13 mouse cellular contexts compared by ENCODE assay signal in the genomic region with DNA sequence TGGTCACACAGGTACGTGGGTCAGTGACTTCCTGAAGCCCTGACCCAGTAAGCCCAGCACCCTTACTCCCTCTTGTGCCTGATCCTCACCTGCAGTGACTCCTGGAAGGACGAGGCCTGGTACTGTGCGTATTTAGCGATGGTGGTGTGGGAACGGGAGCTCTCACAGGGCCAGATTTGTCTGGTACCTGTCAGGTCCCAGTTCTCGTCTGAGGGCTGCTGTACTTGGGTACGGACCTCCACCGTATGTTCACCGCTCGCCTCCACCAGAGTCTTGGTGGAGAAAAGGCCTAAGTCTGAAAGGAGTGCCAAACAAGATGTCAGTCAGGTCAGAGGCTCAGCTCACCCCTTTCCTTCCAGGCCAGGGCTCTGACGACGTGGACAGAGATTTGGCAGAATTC. TPM values are rescaled to one million over a fixed set of nuclear protein-coding genes. Genes with fewer than 3 reads are reported as not detected.
A peak's percentile ranks its signal among the peaks of the same experiment; 100 is the strongest.
DNase-seq lines count a peak whose midpoint lies in the region; ATAC-seq lines count a peak whose summit lies in the region.
"Had no signal": no experiment of that assay in that cellular context is flagged by ENCODE, and none has a peak within 500 bp of the region (broad histone marks: within the 10 kb centered on the region; RNA-seq: fewer than 3 reads in every experiment).

No protein-coding gene starts in this region.

- peak overlapping the region; percentile 11; the same call in 1 of the 2 replicates for H3K4me3 ChIP-seq in hindbrain, embryonic 10.5 days
- H3K4me3 ChIP-seq in hindbrain, embryonic 14.5 days (replicated peaks; ENCODE audit: low read length) = no peak overlapping the region
- H3K4me3 ChIP-seq in neural tube, embryonic 12.5 days = no peak overlapping the region
- H3K4me3 ChIP-seq: embryonic facial prominence, embryonic 13.5 days had no signal

- no peak overlapping the region for H3K27ac ChIP-seq in hindbrain, embryonic 10.5 days
- H3K27ac ChIP-seq in hindbrain, embryonic 14.5 days = no peak overlapping the region
- no peak overlapping the region for H3K27ac ChIP-seq in neural tube, embryonic 12.5 days
- H3K27ac ChIP-seq: embryonic facial prominence, embryonic 13.5 days; macrophage had no signal

- H3K4me1 ChIP-seq in hindbrain, embryonic 10.5 days (replicated peaks) = peaks cover 51% of the 10 kb centered on the region
- H3K4me1 ChIP-seq in hindbrain, embryonic 14.5 days (replicated peaks; ENCODE audit: control insufficient read depth, insufficient read depth, low read length) = peaks cover under 1% of the 10 kb centered on the region; the same call in 1 of the 2 replicates
- peaks cover 28% of the 10 kb centered on the region for H3K4me1 ChIP-seq in neural tube, embryonic 12.5 days

- no peaks in the 10 kb centered on the region for H3K9me3 ChIP-seq in hindbrain, embryonic 10.5 days
- H3K9me3 ChIP-seq in hindbrain, embryonic 14.5 days (ENCODE audit: control insufficient read depth, low read length) = no peaks in the 10 kb centered on the region
- no peaks in the 10 kb centered on the region for H3K9me3 ChIP-seq in neural tube, embryonic 12.5 days
- H3K9me3 ChIP-seq: embryonic facial prominence, embryonic 13.5 days had no signal

- no peak for ATAC-seq in hindbrain, embryonic 14.5 days (ENCODE audit: low FRiP score)
- 0 out of 2 replicates have a peak, but pooled peaks have one; percentile 2 for ATAC-seq in neural tube, embryonic 12.5 days (ENCODE audit: low FRiP score, low read depth)

- H3K9ac ChIP-seq in hindbrain, embryonic 14.5 days = no peak overlapping the region
- no peak overlapping the region for H3K9ac ChIP-seq in neural tube, embryonic 12.5 days
- H3K9ac ChIP-seq: embryonic facial prominence, embryonic 13.5 days; lung, embryonic 14.5 days had no signal

- peak; percentile 28 for DNase-seq in cerebellum, adult 8-10 months
- DNase-seq in cerebellum, postnatal 4 days (ENCODE audit: low spot score in 2 of 2) = no peak
- DNase-seq in hindbrain, embryonic 10.5 days (ENCODE audit: low spot score) = no peak
- DNase-seq in hindbrain, embryonic 14.5 days (ENCODE audit: low spot score) = no peak
- no peak for DNase-seq in neural tube, embryonic 10.5 days (ENCODE audit: extremely low spot score, low spot score)
- DNase-seq in naive thymus-derived CD4-positive, alpha-beta T cell, adult 2 months (ENCODE audit: low read depth) = peak; percentile 43
- no peak for DNase-seq in MN1 (ENCODE audit: low spot score)
- DNase-seq: adrenal gland, adult 8-10 months; right cerebral cortex, adult 18-20 months had no signal

- peaks cover 86% of the 10 kb centered on the region for H3K36me3 ChIP-seq in hindbrain, embryonic 10.5 days
- peaks cover 99% of the 10 kb centered on the region for H3K36me3 ChIP-seq in hindbrain, embryonic 14.5 days (replicated peaks; ENCODE audit: control insufficient read depth, insufficient read depth)
- H3K36me3 ChIP-seq in neural tube, embryonic 12.5 days = peaks cover 81% of the 10 kb centered on the region

- peaks cover 32% of the 10 kb centered on the region for H3K27me3 ChIP-seq in hindbrain, embryonic 10.5 days (ENCODE audit: insufficient read depth, poor library complexity, severe bottlenecking)
- 0 out of 2 replicates have a peak, but pooled peaks cover 7% of the 10 kb centered on the region for H3K27me3 ChIP-seq in hindbrain, embryonic 14.5 days (ENCODE audit: control insufficient read depth, insufficient read depth, low read length)
- H3K27me3 ChIP-seq in neural tube, embryonic 12.5 days (replicated peaks) = peaks cover 17% of the 10 kb centered on the region

- WGBS in hindbrain, embryonic 10.5 days = 87% methylated on average over 12 of the region's 12 CpGs
- WGBS in hindbrain, embryonic 14.5 days = 89% methylated on average over 12 of the region's 12 CpGs
- 86% methylated on average over 12 of the region's 12 CpGs for WGBS in neural tube, embryonic 12.5 days

- no peak overlapping the region for H3K4me2 ChIP-seq in hindbrain, embryonic 14.5 days (replicated peaks)
- H3K4me2 ChIP-seq in neural tube, embryonic 12.5 days (replicated peaks) = no peak overlapping the region
- H3K4me2 ChIP-seq: embryonic facial prominence, embryonic 13.5 days; lung, embryonic 14.5 days had no signal

RNA-seq across cellular contexts. Expression of a gene that starts 4.0 kb away (rescaled TPM):
- polyA plus RNA-seq in hindbrain, embryonic 10.5 days (2016; fragmentation: Nextera tagmentation; extraction: Ambion mirVana) = 22.1 and 22.2 TPM in 2 replicates
- polyA plus RNA-seq in hindbrain, embryonic 14.5 days (2014; fragmentation: Nextera tagmentation; extraction: Ambion mirVana) = 5.4 and 7.7 TPM in 2 replicates
- polyA plus RNA-seq in neural tube, embryonic 12.5 days (2016; fragmentation: Nextera tagmentation; extraction: Ambion mirVana) = 13.7 TPM in 2 replicates

RNA-seq across cellular contexts. Expression of a gene that starts 6.6 kb away (rescaled TPM):
- 47.2 and 51.7 TPM in 2 replicates for polyA plus RNA-seq in hindbrain, embryonic 10.5 days (2016; fragmentation: Nextera tagmentation; extraction: Ambion mirVana)
- polyA plus RNA-seq in hindbrain, embryonic 14.5 days (2014; fragmentation: Nextera tagmentation; extraction: Ambion mirVana) = 23.9 and 26.7 TPM in 2 replicates
- polyA plus RNA-seq in neural tube, embryonic 12.5 days (2016; fragmentation: Nextera tagmentation; extraction: Ambion mirVana) = 48.5 and 49.9 TPM in 2 replicates

RNA-seq across cellular contexts. Expression of a gene that starts 6.7 kb away (rescaled TPM):
- polyA plus RNA-seq in hindbrain, embryonic 10.5 days (2016; fragmentation: Nextera tagmentation; extraction: Ambion mirVana) = 148 and 159 TPM in 2 replicates
- 117 and 130 TPM in 2 replicates for polyA plus RNA-seq in hindbrain, embryonic 14.5 days (2014; fragmentation: Nextera tagmentation; extraction: Ambion mirVana)
- polyA plus RNA-seq in neural tube, embryonic 12.5 days (2016; fragmentation: Nextera tagmentation; extraction: Ambion mirVana) = 105 and 111 TPM in 2 replicates

RNA-seq across cellular contexts. Expression of a gene that starts 11.5 kb away (rescaled TPM):
- 37.9 and 43.4 TPM in 2 replicates for polyA plus RNA-seq in hindbrain, embryonic 10.5 days (2016; fragmentation: Nextera tagmentation; extraction: Ambion mirVana)
- polyA plus RNA-seq in hindbrain, embryonic 14.5 days (2014; fragmentation: Nextera tagmentation; extraction: Ambion mirVana) = 26.8 and 33.0 TPM in 2 replicates
- polyA plus RNA-seq in neural tube, embryonic 12.5 days (2016; fragmentation: Nextera tagmentation; extraction: Ambion mirVana) = 48.6 and 52.4 TPM in 2 replicates

RNA-seq across cellular contexts. Expression of a gene that starts 32.8 kb away (rescaled TPM):
- polyA plus RNA-seq in hindbrain, embryonic 10.5 days (2016; fragmentation: Nextera tagmentation; extraction: Ambion mirVana) = 45.1 and 46.9 TPM in 2 replicates
- 67.5 and 76.6 TPM in 2 replicates for polyA plus RNA-seq in hindbrain, embryonic 14.5 days (2014; fragmentation: Nextera tagmentation; extraction: Ambion mirVana)
- polyA plus RNA-seq in neural tube, embryonic 12.5 days (2016; fragmentation: Nextera tagmentation; extraction: Ambion mirVana) = 87.1 and 93.0 TPM in 2 replicates

Comparison
In these comparisons a context has a peak if more than half of its experiments do, and no peak if none do; other contexts are left out.
1. DNase-seq: peak in cerebellum, adult 8-10 months (single experiment) and naive thymus-derived CD4-positive, alpha-beta T cell, adult 2 months (single experiment); none in cerebellum, postnatal 4 days (0 of 2), hindbrain, embryonic 10.5 days (single experiment), hindbrain, embryonic 14.5 days (single experiment), neural tube, embryonic 10.5 days (single experiment) and MN1 (single experiment).